ENCODE assay signal across 29 mouse cellular contexts in the genomic region with DNA sequence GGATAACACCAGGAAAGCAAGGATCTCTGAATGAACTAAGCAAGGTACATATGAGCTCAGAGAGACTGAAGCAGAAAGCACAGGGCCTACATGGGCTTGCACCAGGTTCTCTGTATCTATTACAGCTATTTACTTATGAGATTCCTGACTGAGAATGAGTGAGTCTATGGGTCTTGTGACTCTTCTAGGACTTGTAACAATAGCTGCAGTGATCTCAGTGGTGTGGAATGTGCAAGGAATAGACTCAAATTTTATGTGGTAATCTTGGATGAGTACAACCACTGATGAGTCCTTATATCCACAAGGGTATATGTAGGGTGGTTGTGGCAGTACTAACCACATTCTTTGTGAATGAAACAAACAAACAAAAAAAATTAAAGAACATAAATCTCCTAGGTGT.
DNase-seq lines count a peak whose midpoint lies in the region; ATAC-seq and TF ChIP-seq lines count a peak whose summit lies in the region.
"Had no signal": no experiment of that assay in that cellular context is flagged by ENCODE, and none has a peak within 500 bp of the region (broad histone marks: within the 10 kb centered on the region; RNA-seq: fewer than 3 reads in every experiment).

No protein-coding gene starts in this region.

- H3K79me2 ChIP-seq in C2C12 (ENCODE audit: control insufficient read depth, insufficient read depth) = no peaks in the 10 kb centered on the region

- H3K9ac ChIP-seq in liver, embryonic 11.5 days (ENCODE audit: low read depth, low read length) = no peak overlapping the region
- H3K9ac ChIP-seq: embryonic facial prominence, embryonic 13.5 days; forebrain, embryonic 12.5 days; forebrain, embryonic 15.5 days; heart, embryonic 12.5 days; heart, embryonic 15.5 days; hindbrain, embryonic 13.5 days; intestine, embryonic 15.5 days had no signal

- TF ChIP-seq POLR2A in cerebellum, adult 2 months (IDR thresholded peaks at IDR 0.05; ENCODE audit: borderline replicate concordance, insufficient read depth, low read length) = no peak

- no peak overlapping the region for H3K4me3 ChIP-seq in C2C12 (ENCODE audit: insufficient read depth, poor library complexity, severe bottlenecking)
- H3K4me3 ChIP-seq in cerebellum, adult 2 months (replicated peaks; ENCODE audit: insufficient read depth, low read depth, low read length) = no peak overlapping the region
- no peak overlapping the region for H3K4me3 ChIP-seq in liver, embryonic 11.5 days (ENCODE audit: low read depth, low read length)
- no peak overlapping the region for H3K4me3 ChIP-seq in forebrain, embryonic 10.5 days
- H3K4me3 ChIP-seq: embryonic facial prominence, embryonic 10.5 days; embryonic facial prominence, embryonic 13.5 days; forebrain, embryonic 12.5 days; forebrain, embryonic 15.5 days; heart, embryonic 12.5 days; heart, embryonic 15.5 days; hindbrain, embryonic 10.5 days; hindbrain, embryonic 13.5 days; intestine, embryonic 15.5 days had no signal

- H3K27me3 ChIP-seq in C2C12 (ENCODE audit: control insufficient read depth, insufficient read depth, insufficient read length) = no peaks in the 10 kb centered on the region
- H3K27me3 ChIP-seq in Patski = no peaks in the 10 kb centered on the region
- H3K27me3 ChIP-seq in cerebellum, adult 2 months (ENCODE audit: control insufficient read depth, insufficient read depth, low read length) = no peaks in the 10 kb centered on the region
- no peaks in the 10 kb centered on the region for H3K27me3 ChIP-seq in liver, embryonic 11.5 days (replicated peaks; ENCODE audit: control insufficient read depth, insufficient read depth, low read length)
- no peaks in the 10 kb centered on the region for H3K27me3 ChIP-seq in forebrain, embryonic 10.5 days (ENCODE audit: poor library complexity, severe bottlenecking)
- H3K27me3 ChIP-seq: CH12.LX; embryonic facial prominence, embryonic 13.5 days; forebrain, embryonic 12.5 days; forebrain, embryonic 15.5 days; heart, embryonic 12.5 days; heart, embryonic 15.5 days; hindbrain, embryonic 13.5 days; intestine, embryonic 15.5 days had no signal

- H3K9me3 ChIP-seq in liver, embryonic 11.5 days (ENCODE audit: control insufficient read depth, low read length) = no peaks in the 10 kb centered on the region
- no peaks in the 10 kb centered on the region for H3K9me3 ChIP-seq in forebrain, embryonic 10.5 days
- H3K9me3 ChIP-seq: embryonic facial prominence, embryonic 10.5 days; embryonic facial prominence, embryonic 13.5 days; forebrain, embryonic 12.5 days; forebrain, embryonic 15.5 days; G1E; heart, embryonic 15.5 days; hindbrain, embryonic 13.5 days; intestine, embryonic 15.5 days had no signal

- in situ Hi-C loops in Patski (cut with MboI; ENCODE audit: low pct_unique_long_range_greater_than_20kb) = loop anchor here (10.0 to 25.0 kb wide), 2 partner anchors 120 to 208 kb away; no protein-coding TSS in a partner anchor

- H3K4me2 ChIP-seq in liver, embryonic 11.5 days = no peak overlapping the region
- H3K4me2 ChIP-seq: embryonic facial prominence, embryonic 13.5 days; forebrain, embryonic 12.5 days; forebrain, embryonic 15.5 days; heart, embryonic 12.5 days; heart, embryonic 15.5 days; hindbrain, embryonic 13.5 days; intestine, embryonic 15.5 days had no signal

- H3K27ac ChIP-seq in cerebellum, adult 2 months (ENCODE audit: insufficient read depth, low read length) = no peak overlapping the region
- no peak overlapping the region for H3K27ac ChIP-seq in liver, embryonic 11.5 days (ENCODE audit: low read depth, low read length)
- no peak overlapping the region for H3K27ac ChIP-seq in forebrain, embryonic 10.5 days
- H3K27ac ChIP-seq: embryonic facial prominence, embryonic 10.5 days; embryonic facial prominence, embryonic 13.5 days; forebrain, embryonic 12.5 days; forebrain, embryonic 15.5 days; heart, embryonic 15.5 days; hindbrain, embryonic 10.5 days; hindbrain, embryonic 13.5 days; intestine, embryonic 15.5 days had no signal

- peak; percentile 98 for ATAC-seq in Patski
- ATAC-seq in liver, embryonic 11.5 days (replicated peaks; ENCODE audit: low FRiP score) = no peak
- ATAC-seq: forebrain, embryonic 15.5 days; hindbrain, embryonic 16.5 days; intestine, embryonic 15.5 days had no signal

- DNase-seq in 3134 (ENCODE audit: extremely low read depth, insufficient read length, low spot score) (peak; percentile 4), Patski (ENCODE audit: low read depth, low spot score) (peak; percentile 86)
- DNase-seq in skeletal muscle tissue, adult 2 months (ENCODE audit: low read depth, low spot score) = peak; percentile 28
- DNase-seq in cerebellum, adult 2 months = no peak
- DNase-seq in liver, embryonic 11.5 days (ENCODE audit: low spot score) = no peak
- DNase-seq in forebrain, embryonic 10.5 days (ENCODE audit: extremely low spot score, low spot score) = no peak
- DNase-seq: adrenal gland, postnatal 10 days; adrenal gland, postnatal 36 days; cerebellum, adult 18-20 months; cerebellum, adult 9-11 months; cerebellum, postnatal 25 days; embryo, embryonic 11 days; gastrocnemius, postnatal 25 days; heart, adult 18-20 months; heart, postnatal 10 days; heart, postnatal 36 days had no signal

- no peaks in the 10 kb centered on the region for H3K4me1 ChIP-seq in cerebellum, adult 2 months (ENCODE audit: control insufficient read depth, insufficient read depth, low read length)
- H3K4me1 ChIP-seq in liver, embryonic 11.5 days (replicated peaks; ENCODE audit: control insufficient read depth, insufficient read depth, low read length) = no peaks in the 10 kb centered on the region
- H3K4me1 ChIP-seq in forebrain, embryonic 10.5 days = no peaks in the 10 kb centered on the region
- H3K4me1 ChIP-seq: embryonic facial prominence, embryonic 10.5 days; embryonic facial prominence, embryonic 13.5 days; forebrain, embryonic 12.5 days; forebrain, embryonic 15.5 days; heart, embryonic 15.5 days; hindbrain, embryonic 10.5 days; hindbrain, embryonic 13.5 days; intestine, embryonic 15.5 days had no signal

- POLR2A ChIA-PET in Patski (lab: Charles Lee) = interaction anchor here (0.6 to 0.9 kb wide), 2 partner anchors 187 to 210 kb away, joined by 3 to 8 read pairs; no protein-coding TSS in a partner anchor

- H3ac ChIP-seq in C2C12 (ENCODE audit: control insufficient read depth, insufficient read length, low read depth) = no peak overlapping the region

- H3K79me3 ChIP-seq in C2C12 (ENCODE audit: low read depth) = no peaks in the 10 kb centered on the region

- H3K36me3 ChIP-seq in C2C12 (ENCODE audit: control insufficient read depth, insufficient read depth) = no peaks in the 10 kb centered on the region
- H3K36me3 ChIP-seq in liver, embryonic 11.5 days (ENCODE audit: control insufficient read depth, insufficient read depth, low read length) = no peaks in the 10 kb centered on the region
- H3K36me3 ChIP-seq in forebrain, embryonic 10.5 days (replicated peaks) = no peaks in the 10 kb centered on the region
- H3K36me3 ChIP-seq: embryonic facial prominence, embryonic 10.5 days; embryonic facial prominence, embryonic 13.5 days; forebrain, embryonic 12.5 days; forebrain, embryonic 15.5 days; G1E; heart, embryonic 12.5 days; heart, embryonic 15.5 days; hindbrain, embryonic 10.5 days; hindbrain, embryonic 13.5 days; intestine, embryonic 15.5 days had no signal

- CTCF ChIA-PET in Patski (lab: Charles Lee) = interaction anchor here (0.7 kb wide), 1 partner anchor 190 kb away, joined by 3 read pairs; no protein-coding TSS in a partner anchor

- no peak for TF ChIP-seq CTCF in C2C12 (IDR thresholded peaks at IDR 0.05; ENCODE audit: control insufficient read depth, insufficient read depth, insufficient read length)
- no peak for TF ChIP-seq CTCF in Patski (IDR thresholded peaks at IDR 0.05)
- TF ChIP-seq CTCF in cerebellum, adult 2 months (IDR thresholded peaks at IDR 0.05; ENCODE audit: borderline replicate concordance, insufficient read depth, low read depth, low read length) = no peak

TF ChIP-seq in C2C12, 6 proteins besides CTCF, POLR2A, EP300 and RAD21:
- peak; percentile 87 for TF ChIP-seq FOSL1 (IDR thresholded peaks at IDR 0.05; ENCODE audit: insufficient read depth, low read length, poor library complexity, severe bottlenecking)
- no peak for TF ChIP-seq MAX (IDR thresholded peaks at IDR 0.05)
- peak; percentile 72 for TF ChIP-seq USF1 (IDR thresholded peaks at IDR 0.05; ENCODE audit: low read depth)
- TF ChIP-seq MYOG (IDR thresholded peaks at IDR 0.05; ENCODE audit: control insufficient read depth, extremely low read depth, insufficient read length) = no peak
- no peak for TF ChIP-seq MYOD1 (IDR thresholded peaks at IDR 0.05; ENCODE audit: control insufficient read depth, insufficient read length, low read depth)
- peak; percentile 65 for TF ChIP-seq CEBPB (IDR thresholded peaks at IDR 0.05; ENCODE audit: low read depth)
TF ChIP-seq in C2C12: peak in this region for 3.

Comparison
In these comparisons a context has a peak if more than half of its experiments do, and no peak if none do; other contexts are left out.
1. DNase-seq: peak in 3134 (single experiment), Patski (single experiment) and skeletal muscle tissue, adult 2 months (single experiment); none in cerebellum, adult 2 months (0 of 2), liver, embryonic 11.5 days (single experiment) and forebrain, embryonic 10.5 days (single experiment).